Mouse (Mus musculus) kidney, adult 2 months (tissue): ENCODE data around the gene Bsn.

Experiments
- CTCF ChIP-seq: fragments of 200-500 bp; conservative IDR thresholded peaks from 2 replicates; pipeline ENCODE4 v1.5.1; 2011; ENCODE audit warnings: low read depth, mild to moderate bottlenecking, control low read depth, low read length, moderate library complexity, mixed read lengths; ENCODE audit not compliant: insufficient read depth, insufficient read length
- POLR2A ChIP-seq: fragments of 200-500 bp; IDR thresholded peaks from one replicate; pipeline ENCODE4 v1.6.1; 2011; ENCODE audit warnings: low read depth, low read length, control low read depth

DNA sequence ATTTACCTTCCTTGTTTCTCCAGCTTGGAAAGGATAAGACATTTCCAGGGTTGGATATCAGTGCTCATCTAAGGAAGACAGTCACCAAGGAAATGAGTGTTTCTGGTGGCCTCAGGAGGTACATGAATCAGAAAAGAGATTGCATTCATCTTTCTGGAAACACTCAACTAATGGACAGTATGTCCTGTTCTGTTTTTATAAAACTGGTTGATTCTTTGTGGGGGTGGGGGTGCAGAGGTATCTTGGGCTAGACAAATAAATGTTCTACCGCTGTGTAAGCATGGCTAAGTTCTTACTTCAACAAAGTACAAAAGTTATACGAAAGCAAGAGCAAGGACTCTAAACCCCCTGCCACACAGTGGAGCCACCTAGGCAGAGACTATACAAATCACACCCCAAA lies 42.7 kb upstream of the Bsn start:
- TF ChIP-seq CTCF: no peak
- TF ChIP-seq POLR2A: no peak
